Mouse (Mus musculus): ENCODE measurements around the gene St6galnac3. TPM values are rescaled to one million over a fixed set of nuclear protein-coding genes. Genes with fewer than 3 reads are reported as not detected.

Gene St6galnac3
- polyA plus RNA-seq, 1 experiment from 2014 or later: 0.07 TPM

DNA sequence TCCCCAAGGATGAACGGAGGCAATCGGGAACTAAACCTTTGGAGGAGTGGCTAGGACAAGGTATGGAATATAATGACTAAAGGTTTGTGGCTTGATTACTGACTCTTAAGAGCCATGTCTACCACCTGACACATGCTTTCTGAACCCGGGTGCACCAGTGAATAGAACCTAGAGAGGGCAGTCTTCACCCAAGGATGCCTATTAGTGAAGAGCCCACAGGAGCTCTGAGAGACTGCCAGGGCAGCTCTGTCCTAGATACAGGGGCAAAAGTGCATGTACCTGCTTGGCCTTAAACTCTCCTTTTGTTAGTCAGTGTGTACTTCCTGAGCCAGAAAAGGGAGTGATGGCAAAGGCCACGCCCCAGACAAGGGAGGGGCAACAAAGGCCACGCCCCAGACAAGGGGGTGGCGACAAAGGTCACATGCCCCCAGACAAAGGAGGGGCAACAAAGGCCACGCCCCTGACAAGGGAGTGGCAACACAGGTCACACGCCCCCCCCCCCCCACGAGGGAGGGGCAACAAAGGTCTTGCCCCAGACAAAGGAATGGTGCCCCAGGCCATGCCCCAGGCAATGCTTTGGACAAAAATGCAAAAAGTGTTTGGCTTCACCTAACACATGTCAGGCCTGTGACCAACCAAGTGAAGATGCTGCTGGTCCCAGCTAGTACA lies 376.0 kb downstream of the St6galnac3 start:
- Histone ChIP-seq H3K4me3 (ENCODE audit: inconsistent target) (no peak overlapping the region), H3K79me2 (ENCODE audit: inconsistent target) (no peaks in the 10 kb centered on the region), H3K36me3 (ENCODE audit: inconsistent target) (no peaks in the 10 kb centered on the region), H3K27ac (no peak overlapping the region)
- 91% methylated on average over 7 of the region's 9 CpGs for WGBS (ENCODE audit: missing documents)

DNA sequence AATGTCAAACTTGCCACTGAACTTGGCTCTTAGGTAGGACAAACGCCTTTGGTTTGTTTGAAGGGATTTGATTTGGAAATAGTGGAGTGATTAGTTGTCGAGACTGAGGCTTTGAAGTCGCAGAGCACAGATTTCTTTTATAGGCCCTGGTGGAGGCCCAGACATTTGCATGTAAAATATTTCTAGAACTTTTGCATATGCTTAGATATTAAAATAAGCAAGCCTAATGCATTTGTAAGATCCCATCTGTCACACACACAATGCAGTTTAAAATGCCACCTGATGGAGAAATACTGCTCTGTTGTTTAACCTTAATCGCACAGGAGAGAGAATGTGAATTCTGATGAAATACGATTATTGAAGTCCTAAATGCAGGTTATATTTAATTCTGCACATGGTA lies 380.0 kb downstream of the St6galnac3 start:
- no peak overlapping the region for H3K4me3 ChIP-seq (ENCODE audit: inconsistent target)
- H3K79me2 ChIP-seq (ENCODE audit: inconsistent target): no peaks in the 10 kb centered on the region
- H3K27ac ChIP-seq: no peak overlapping the region
- no peaks in the 10 kb centered on the region for H3K36me3 ChIP-seq (ENCODE audit: inconsistent target)
- 96% methylated on average over 5 of the region's 5 CpGs for WGBS (ENCODE audit: missing documents)

GRCm38 (mm10) chr3:153339940-153340339 lies 385.0 kb downstream of the St6galnac3 start:
- 32% methylated on average over 2 of the region's 2 CpGs for WGBS (ENCODE audit: missing documents)
- Histone ChIP-seq H3K27ac (no peak overlapping the region), H3K4me3 (ENCODE audit: inconsistent target) (no peak overlapping the region), H3K36me3 (ENCODE audit: inconsistent target) (no peaks in the 10 kb centered on the region), H3K79me2 (ENCODE audit: inconsistent target) (no peaks in the 10 kb centered on the region)

- H3K4me3 ChIP-seq (ENCODE audit: inconsistent target): no peak overlapping the region
These were observed 385.9 kb downstream of the St6galnac3 start for GRCm38 (mm10) chr3:153339091-153339490.

GRCm38 (mm10) chr3:153337779-153338178 lies 387.2 kb downstream of the St6galnac3 start:
- Histone ChIP-seq H3K4me3 (ENCODE audit: inconsistent target) (no peak overlapping the region), H3K36me3 (ENCODE audit: inconsistent target) (no peaks in the 10 kb centered on the region), H3K27ac (no peak overlapping the region), H3K79me2 (ENCODE audit: inconsistent target) (no peaks in the 10 kb centered on the region)
- WGBS (ENCODE audit: missing documents): 83% methylated on average over 2 of the region's 3 CpGs

More at GRCm38 (mm10) chr3:153339091-153339490, 385.9 kb downstream of the St6galnac3 start:
- Histone ChIP-seq H3K79me2 (ENCODE audit: inconsistent target) (no peaks in the 10 kb centered on the region), H3K27ac (no peak overlapping the region), H3K36me3 (ENCODE audit: inconsistent target) (no peaks in the 10 kb centered on the region)
- 94% methylated on average over 12 of the region's 12 CpGs for WGBS (ENCODE audit: missing documents)

DNA sequence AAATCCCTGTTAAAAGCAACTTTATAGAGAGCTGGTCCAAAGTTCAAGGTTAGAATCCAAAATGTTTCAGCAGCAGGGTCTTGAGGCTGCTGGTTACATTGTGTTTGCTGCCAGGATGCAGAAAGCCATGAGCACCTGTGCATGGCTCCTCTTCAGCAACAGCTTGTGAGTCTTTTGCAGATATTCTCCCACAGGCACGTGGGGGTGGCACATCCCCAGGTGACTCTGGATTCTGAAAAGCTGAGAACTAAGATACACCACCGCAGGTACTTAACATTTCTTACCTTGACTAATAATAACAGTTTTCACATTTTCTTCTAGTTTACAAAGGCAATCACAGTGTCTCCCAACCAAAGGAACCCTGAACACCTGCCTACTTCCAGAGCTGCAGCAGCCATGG lies 387.8 kb downstream of the St6galnac3 start:
- Histone ChIP-seq H3K27ac (no peak overlapping the region), H3K79me2 (ENCODE audit: inconsistent target) (no peaks in the 10 kb centered on the region), H3K4me3 (ENCODE audit: inconsistent target) (no peak overlapping the region), H3K36me3 (ENCODE audit: inconsistent target) (no peaks in the 10 kb centered on the region)
- 89% methylated on average over 2 of the region's 2 CpGs for WGBS (ENCODE audit: missing documents)

GRCm38 (mm10) chr3:153334152-153334825 lies 390.7 kb downstream of the St6galnac3 start:
- WGBS (ENCODE audit: missing documents): 90% methylated on average over 5 of the region's 5 CpGs
- H3K36me3 ChIP-seq (ENCODE audit: inconsistent target): no peaks in the 10 kb centered on the region
- no peaks in the 10 kb centered on the region for H3K79me2 ChIP-seq (ENCODE audit: inconsistent target)
- no peak overlapping the region for H3K4me3 ChIP-seq (ENCODE audit: inconsistent target)
- no peak overlapping the region for H3K27ac ChIP-seq

GRCm38 (mm10) chr3:153324307-153324706 lies 400.7 kb downstream of the St6galnac3 start:
- Histone ChIP-seq H3K4me3 (ENCODE audit: inconsistent target) (no peak overlapping the region), H3K27ac (no peak overlapping the region), H3K79me2 (ENCODE audit: inconsistent target) (no peaks in the 10 kb centered on the region), H3K36me3 (ENCODE audit: inconsistent target) (no peaks in the 10 kb centered on the region)
- 86% methylated on average over 3 of the region's 3 CpGs for WGBS (ENCODE audit: missing documents)

DNA sequence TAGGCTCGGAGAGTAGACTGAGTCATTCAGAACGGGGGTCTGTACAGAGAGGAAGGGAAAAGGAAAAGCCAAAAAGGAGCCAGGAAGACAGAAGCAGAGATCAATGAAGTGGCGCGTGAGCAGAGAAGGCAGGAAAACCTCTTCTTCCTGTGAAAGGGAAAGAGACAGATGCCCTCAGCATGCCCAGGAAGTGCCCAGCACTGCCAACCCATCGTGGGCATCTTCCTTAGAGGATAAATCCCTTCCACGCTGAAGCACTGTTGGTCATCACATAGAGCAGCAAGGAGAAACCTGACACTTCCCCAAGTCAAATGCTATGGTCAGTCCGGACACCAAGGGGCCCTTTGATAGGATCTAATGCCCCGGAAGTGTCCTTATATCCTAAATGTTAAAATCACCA lies 401.5 kb downstream of the St6galnac3 start:
- no peak overlapping the region for H3K4me3 ChIP-seq (ENCODE audit: inconsistent target)
- H3K79me2 ChIP-seq (ENCODE audit: inconsistent target): no peaks in the 10 kb centered on the region
- 89% methylated on average over 8 of the region's 8 CpGs for WGBS (ENCODE audit: missing documents)
- no peaks in the 10 kb centered on the region for H3K36me3 ChIP-seq (ENCODE audit: inconsistent target)
- H3K27ac ChIP-seq: no peak overlapping the region

DNA sequence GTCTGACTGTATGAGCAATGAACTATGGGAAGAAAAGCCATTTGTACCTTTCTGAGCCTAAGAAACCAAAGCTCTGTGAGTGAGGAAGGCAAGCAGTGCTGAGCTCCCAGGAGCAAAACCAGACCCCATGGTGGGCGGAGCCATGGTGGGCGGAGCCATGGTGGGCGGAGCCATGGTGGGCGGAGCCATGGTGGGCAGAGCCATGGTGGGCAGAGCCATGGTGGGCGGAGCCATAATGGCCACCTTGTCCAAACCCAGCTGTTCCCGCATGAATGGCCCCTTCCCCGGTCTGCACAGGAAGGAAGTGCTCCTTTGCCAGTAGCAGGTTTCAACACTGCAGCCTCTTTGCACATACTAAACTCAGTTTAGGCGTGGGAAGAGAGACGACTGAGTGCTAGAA lies 411.4 kb downstream of the St6galnac3 start:
- Histone ChIP-seq H3K79me2 (ENCODE audit: inconsistent target) (no peaks in the 10 kb centered on the region), H3K36me3 (ENCODE audit: inconsistent target) (no peaks in the 10 kb centered on the region), H3K27ac (no peak overlapping the region), H3K4me3 (ENCODE audit: inconsistent target) (no peak overlapping the region)
- 57% methylated on average over 9 of the region's 9 CpGs for WGBS (ENCODE audit: missing documents)

- Histone ChIP-seq H3K79me2 (ENCODE audit: inconsistent target) (no peaks in the 10 kb centered on the region), H3K27ac (no peak overlapping the region), H3K36me3 (ENCODE audit: inconsistent target) (no peaks in the 10 kb centered on the region), H3K4me3 (ENCODE audit: inconsistent target) (no peak overlapping the region)
- 91% methylated on average over 9 of the region's 9 CpGs for WGBS (ENCODE audit: missing documents)
These were observed 411.8 kb downstream of the St6galnac3 start for GRCm38 (mm10) chr3:153313167-153313566.

GRCm38 (mm10) chr3:153312006-153312405 lies 413.0 kb downstream of the St6galnac3 start:
- Histone ChIP-seq H3K36me3 (ENCODE audit: inconsistent target) (no peaks in the 10 kb centered on the region), H3K4me3 (ENCODE audit: inconsistent target) (no peak overlapping the region), H3K27ac (no peak overlapping the region), H3K79me2 (ENCODE audit: inconsistent target) (no peaks in the 10 kb centered on the region)
- WGBS (ENCODE audit: missing documents): 93% methylated on average over 3 of the region's 3 CpGs

DNA sequence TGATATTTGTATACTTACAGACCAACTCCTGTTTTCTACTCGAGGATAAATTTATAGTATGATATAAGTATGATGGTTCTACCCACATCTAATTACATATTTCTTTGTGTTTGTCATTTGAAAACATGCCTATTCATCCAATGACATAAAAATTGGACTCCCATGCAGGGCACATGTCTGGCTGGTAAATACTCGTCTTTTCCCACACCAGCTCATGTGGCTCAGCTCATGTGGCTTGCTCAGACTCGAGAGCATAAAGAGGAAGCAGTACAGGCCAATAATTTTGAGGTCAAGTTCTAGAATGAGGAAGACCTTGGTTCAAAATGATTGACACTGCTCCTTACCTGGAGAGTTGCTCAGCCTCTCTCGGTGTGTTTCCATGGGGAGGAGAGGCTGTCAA lies 416.6 kb downstream of the St6galnac3 start:
- Histone ChIP-seq H3K36me3 (ENCODE audit: inconsistent target) (no peaks in the 10 kb centered on the region), H3K27ac (no peak overlapping the region), H3K4me3 (ENCODE audit: inconsistent target) (no peak overlapping the region), H3K79me2 (ENCODE audit: inconsistent target) (no peaks in the 10 kb centered on the region)
- 50% methylated on average over 4 of the region's 4 CpGs for WGBS (ENCODE audit: missing documents)

GRCm38 (mm10) chr3:153305153-153305552 lies 419.8 kb downstream of the St6galnac3 start:
- no peak overlapping the region for H3K4me3 ChIP-seq (ENCODE audit: inconsistent target)
- no peaks in the 10 kb centered on the region for H3K36me3 ChIP-seq (ENCODE audit: inconsistent target)
- H3K27ac ChIP-seq: no peak overlapping the region
- H3K79me2 ChIP-seq (ENCODE audit: inconsistent target): no peaks in the 10 kb centered on the region
- WGBS (ENCODE audit: missing documents): 87% methylated on average over 3 of the region's 3 CpGs

GRCm38 (mm10) chr3:153302376-153302775 lies 422.6 kb downstream of the St6galnac3 start:
- Histone ChIP-seq H3K4me3 (ENCODE audit: inconsistent target) (no peak overlapping the region), H3K27ac (no peak overlapping the region), H3K36me3 (ENCODE audit: inconsistent target) (no peaks in the 10 kb centered on the region), H3K79me2 (ENCODE audit: inconsistent target) (no peaks in the 10 kb centered on the region)
- 96% methylated on average over 7 of the region's 7 CpGs for WGBS (ENCODE audit: missing documents)

Data from macrophage (primary cell).